Comparison of ENCODE assay signal across 13 mouse cellular contexts in genomic region chr9:110062861-110063260, GRCm38 (mm10).
"Had no signal": no experiment of that assay in that cellular context is flagged by ENCODE, and none has a peak within 500 bp of the region (broad histone marks: within the 10 kb centered on the region; RNA-seq: fewer than 3 reads in every experiment).

No protein-coding gene starts in this region.

- H3K4me1 ChIP-seq: limb, embryonic 15.5 days; liver, embryonic 12.5 days had no signal

- H3K9me3 ChIP-seq: limb, embryonic 15.5 days; liver, embryonic 12.5 days; megakaryocyte, embryonic 14.5 days; midbrain, embryonic 12.5 days had no signal

- H3K4me2 ChIP-seq: limb, embryonic 15.5 days; liver, embryonic 12.5 days; lung, embryonic 14.5 days; midbrain, embryonic 12.5 days had no signal

- H3K4me3 ChIP-seq: limb, embryonic 15.5 days; liver, embryonic 12.5 days; megakaryocyte, embryonic 14.5 days; midbrain, embryonic 12.5 days had no signal

- H3K27ac ChIP-seq: limb, embryonic 15.5 days; liver, embryonic 12.5 days; midbrain, embryonic 12.5 days; stomach, postnatal 0 days had no signal

- ATAC-seq: liver, embryonic 12.5 days had no signal

- H3K9ac ChIP-seq: limb, embryonic 15.5 days; liver, embryonic 12.5 days; lung, embryonic 14.5 days; midbrain, embryonic 12.5 days had no signal

- H3K27me3 ChIP-seq: limb, embryonic 15.5 days; liver, embryonic 12.5 days; megakaryocyte, embryonic 14.5 days; midbrain, embryonic 12.5 days had no signal

- DNase-seq: kidney, adult 18-20 months; kidney, postnatal 14 days; layer of hippocampus, postnatal 36 days; lung, embryonic 14.5 days; lung, postnatal 10 days; lung, postnatal 4 days; right cerebral cortex, adult 18-20 months; right cerebral cortex, postnatal 25 days had no signal
